Mouse (Mus musculus) liver, embryonic 11.5 days (tissue): ENCODE measurements around the gene Sv2c. TPM values are rescaled to one million over a fixed set of nuclear protein-coding genes. Genes with fewer than 3 reads are reported as not detected.

Experiments
- ATAC-seq: fragments of 200-750 bp; cut with Nextera tagmentation; replicated peaks from 2 replicates; pipeline ENCODE4 v1.8.0; 2017; ENCODE audit warnings: moderate number of reproducible peaks, mild to moderate bottlenecking, moderate TSS enrichment, moderate library complexity; ENCODE audit not compliant: low FRiP score
- DNase-seq: peaks from one replicate; pipeline ENCODE4 v3.0.0-alpha.2; 2017; ENCODE audit warnings: low spot score
- H3K27ac ChIP-seq: fragments of 300-500 bp; sonication (generic); 2 replicates; pipeline ENCODE4 v1.5.1; 2014; ENCODE audit warnings: mild to moderate bottlenecking, low read depth, low read length, control low read depth
- H3K27me3 ChIP-seq: fragments of 300-500 bp; sonication (generic); replicated peaks from 2 replicates; pipeline ENCODE4 v1.6.1; 2014; ENCODE audit warnings: low read length, mixed read lengths; ENCODE audit not compliant: control insufficient read depth, insufficient read depth
- H3K36me3 ChIP-seq: fragments of 300-500 bp; sonication (generic); 2 replicates; pipeline ENCODE4 v1.6.1; 2014; ENCODE audit warnings: mild to moderate bottlenecking, low read length, moderate library complexity, mixed read lengths; ENCODE audit not compliant: control insufficient read depth, insufficient read depth
- H3K4me1 ChIP-seq: fragments of 300-500 bp; sonication (generic); replicated peaks from 2 replicates; pipeline ENCODE4 v1.6.1; 2014; ENCODE audit warnings: low read length, mixed read lengths; ENCODE audit not compliant: control insufficient read depth, insufficient read depth
- H3K4me2 ChIP-seq: fragments of 300-500 bp; sonication (generic); 2 replicates; pipeline ENCODE4 v1.6.1; 2014; ENCODE audit warnings: mild to moderate bottlenecking, control low read depth, moderate library complexity
- H3K4me3 ChIP-seq: fragments of 300-500 bp; sonication (generic); 2 replicates; pipeline ENCODE4 v1.5.1; 2014; ENCODE audit warnings: low read depth, low read length, control low read depth
- H3K9ac ChIP-seq: fragments of 300-500 bp; sonication (generic); 2 replicates; pipeline ENCODE4 v1.6.1; 2014; ENCODE audit warnings: low read depth, low read length, control low read depth
- H3K9me3 ChIP-seq: fragments of 300-500 bp; sonication (generic); 2 replicates; pipeline ENCODE4 v1.6.1; 2016; ENCODE audit warnings: low read length, inconsistent platforms, mixed read lengths; ENCODE audit not compliant: control insufficient read depth
- WGBS: fragments of 180-500 bp; shearing (Covaris S2); extraction: QIAGEN DNeasy Blood & Tissue Kit; methylation state at CpG from one replicate; pipeline ENCODE4 v1.1.7; 2014; 5-methylcytosine and 5-hydroxymethylcytosine counted together
- polyA plus RNA-seq: library from polyadenylated mRNA; unstranded; fragments of >200 nt; fragmentation: Nextera tagmentation; extraction: Ambion mirVana; gene quantifications from 2 replicates; pipeline ENCODE4 v1.2.1, GENCODE M21; 2014

The Sv2c gene
- polyA plus RNA-seq, 1 experiment from 2014 or later, result 0.23 TPM

DNA sequence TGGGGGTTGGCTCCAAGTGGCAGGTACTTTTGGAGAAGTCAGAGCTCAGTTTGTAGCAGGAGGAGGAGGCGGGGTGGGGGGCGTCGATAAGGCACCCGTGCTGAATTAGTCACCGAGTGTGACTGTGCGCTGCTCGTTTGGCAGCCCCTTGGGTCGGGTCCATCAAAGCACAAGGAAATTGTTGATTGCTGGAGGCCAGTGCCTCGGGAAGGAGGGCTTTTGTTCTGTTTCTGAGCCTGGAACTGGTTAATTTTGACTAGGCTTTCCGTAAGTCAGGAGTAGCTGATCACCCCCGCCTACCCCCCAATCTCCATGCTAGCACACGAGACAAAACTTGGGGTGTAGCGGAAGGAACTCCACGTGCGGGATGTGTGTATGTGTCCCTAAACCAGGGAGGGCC is 456 bp upstream of the Sv2c start:
- no peak overlapping the region for H3K27ac ChIP-seq
- no peaks in the 10 kb centered on the region for H3K36me3 ChIP-seq
- peak overlapping the region; percentile 41 for H3K4me3 ChIP-seq
- peaks cover 7% of the 10 kb centered on the region; the same call in 1 of the 2 replicates for H3K4me1 ChIP-seq
- no peak for DNase-seq
- H3K9me3 ChIP-seq, result no peaks in the 10 kb centered on the region
- ATAC-seq, result no peak
- H3K4me2 ChIP-seq, result peak overlapping the region; percentile 67
- H3K27me3 ChIP-seq, result peaks cover 68% of the 10 kb centered on the region
- no peak overlapping the region for H3K9ac ChIP-seq
- 2% methylated on average over 15 of the region's 15 CpGs for WGBS

DNA sequence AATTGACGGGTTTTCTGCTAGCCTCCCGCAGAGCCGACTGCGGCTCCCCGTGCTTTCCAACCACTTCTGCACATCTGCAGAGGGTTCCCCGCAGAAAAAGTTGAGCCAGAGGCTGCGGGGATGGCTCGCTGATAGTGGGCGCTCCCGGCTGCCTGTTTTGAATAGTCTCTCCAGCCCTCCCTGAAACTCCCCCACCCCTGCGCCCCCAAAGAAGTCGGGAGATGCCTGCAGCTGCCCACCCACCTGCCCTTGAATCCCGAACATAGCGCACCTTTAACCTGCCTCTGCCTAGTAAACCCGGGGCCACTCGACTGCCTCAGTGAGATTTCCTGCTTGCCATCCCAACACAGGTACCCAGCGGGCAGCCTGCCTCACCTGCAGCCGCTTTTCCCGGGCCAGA is 466 bp downstream of the Sv2c start:
- peak; percentile 32 for DNase-seq
- Histone ChIP-seq H3K9me3 (no peaks in the 10 kb centered on the region), H3K9ac (no peak overlapping the region), H3K27me3 (peaks cover 74% of the 10 kb centered on the region), H3K4me1 (peaks cover 7% of the 10 kb centered on the region; the same call in 1 of the 2 replicates), H3K36me3 (no peaks in the 10 kb centered on the region), H3K4me2 (peak overlapping the region; percentile 67), H3K4me3 (peak overlapping the region; percentile 41), H3K27ac (no peak overlapping the region)
- WGBS, result 4% methylated on average over 19 of the region's 19 CpGs
- no peak for ATAC-seq

DNA sequence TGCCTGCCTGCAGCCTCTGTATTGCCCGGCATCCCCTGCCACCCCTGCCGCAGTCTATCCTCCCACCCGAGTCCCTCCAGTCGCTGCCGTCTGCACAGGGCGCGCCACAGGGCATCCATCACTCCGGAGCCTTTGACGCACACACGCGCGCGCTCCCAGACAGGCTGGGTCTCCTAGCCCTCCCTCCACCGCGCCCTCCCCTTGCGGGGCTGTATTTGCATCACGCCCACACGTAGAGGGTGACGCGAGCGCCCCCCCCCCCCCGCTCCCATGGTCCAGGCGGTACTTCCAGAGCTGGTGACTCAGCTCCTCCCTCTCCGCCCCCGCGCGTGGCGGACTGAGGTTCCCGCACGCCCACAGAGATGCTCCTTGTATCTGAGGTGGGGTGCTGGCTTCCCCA is 1.3 kb downstream of the Sv2c start:
- Histone ChIP-seq H3K9ac (no peak overlapping the region), H3K4me1 (peaks cover 7% of the 10 kb centered on the region; the same call in 1 of the 2 replicates), H3K4me3 (peak overlapping the region; percentile 38), H3K4me2 (peak overlapping the region; percentile 67), H3K27me3 (peaks cover 74% of the 10 kb centered on the region), H3K27ac (no peak overlapping the region), H3K9me3 (no peaks in the 10 kb centered on the region), H3K36me3 (no peaks in the 10 kb centered on the region)
- WGBS, result under 1% methylated on average over 29 of the region's 30 CpGs
- no peak for ATAC-seq
- peak; percentile 43 for DNase-seq

DNA sequence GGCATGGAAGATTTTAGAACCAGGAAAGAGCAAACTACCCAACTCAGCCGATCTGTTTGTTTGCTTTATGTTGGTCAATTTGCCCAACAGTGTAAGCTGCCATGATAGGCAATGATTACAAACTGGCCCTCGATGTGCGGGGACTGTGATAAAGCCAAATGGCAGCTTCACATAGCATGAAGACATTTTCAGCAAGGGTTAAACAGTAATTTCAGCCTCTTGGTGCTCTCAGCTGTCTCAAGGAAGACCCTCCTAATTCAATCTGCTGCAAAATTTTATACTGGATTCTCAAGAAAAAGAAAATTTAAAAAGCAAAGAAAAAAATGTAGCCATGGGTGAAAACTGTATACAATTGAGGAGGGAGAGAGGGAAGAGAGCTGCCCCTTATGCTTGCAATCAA is 3.3 kb downstream of the Sv2c start:
- no peak for DNase-seq
- Histone ChIP-seq H3K9me3 (no peaks in the 10 kb centered on the region), H3K36me3 (no peaks in the 10 kb centered on the region), H3K27ac (no peak overlapping the region), H3K4me3 (no peak overlapping the region), H3K9ac (no peak overlapping the region), H3K27me3 (peaks cover 59% of the 10 kb centered on the region), H3K4me1 (peaks cover 7% of the 10 kb centered on the region; the same call in 1 of the 2 replicates), H3K4me2 (no peak overlapping the region)
- WGBS, result 71% methylated on average over 3 of the region's 3 CpGs
- no peak for ATAC-seq

DNA sequence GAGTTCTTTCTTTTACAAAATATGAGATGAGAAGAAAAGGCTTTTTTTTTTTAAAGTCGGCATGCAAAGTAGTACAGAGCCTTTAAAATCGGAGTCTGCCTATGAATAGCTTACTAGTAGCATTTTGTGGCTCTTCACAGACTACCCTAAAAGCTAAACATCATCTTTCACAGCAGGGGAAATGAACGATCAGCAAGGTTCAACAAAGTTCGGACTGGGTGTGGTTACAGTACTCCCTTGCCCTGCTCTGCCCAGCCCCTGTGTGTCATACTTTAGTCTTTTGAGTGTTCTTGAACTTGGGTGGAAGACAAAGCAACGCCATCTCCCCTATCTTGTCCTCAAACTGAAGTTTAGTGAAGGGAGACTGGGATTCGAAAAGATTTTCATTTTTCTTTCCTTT is 5.7 kb downstream of the Sv2c start:
- ATAC-seq, result no peak
- H3K27ac ChIP-seq, result no peak overlapping the region
- H3K27me3 ChIP-seq, result peaks cover 35% of the 10 kb centered on the region
- H3K36me3 ChIP-seq, result no peaks in the 10 kb centered on the region
- no peak overlapping the region for H3K9ac ChIP-seq
- no peak overlapping the region for H3K4me3 ChIP-seq
- DNase-seq, result no peak
- WGBS, result 72% methylated on average over 6 of the region's 6 CpGs
- H3K4me2 ChIP-seq, result no peak overlapping the region
- H3K4me1 ChIP-seq, result no peaks in the 10 kb centered on the region
- no peaks in the 10 kb centered on the region for H3K9me3 ChIP-seq

DNA sequence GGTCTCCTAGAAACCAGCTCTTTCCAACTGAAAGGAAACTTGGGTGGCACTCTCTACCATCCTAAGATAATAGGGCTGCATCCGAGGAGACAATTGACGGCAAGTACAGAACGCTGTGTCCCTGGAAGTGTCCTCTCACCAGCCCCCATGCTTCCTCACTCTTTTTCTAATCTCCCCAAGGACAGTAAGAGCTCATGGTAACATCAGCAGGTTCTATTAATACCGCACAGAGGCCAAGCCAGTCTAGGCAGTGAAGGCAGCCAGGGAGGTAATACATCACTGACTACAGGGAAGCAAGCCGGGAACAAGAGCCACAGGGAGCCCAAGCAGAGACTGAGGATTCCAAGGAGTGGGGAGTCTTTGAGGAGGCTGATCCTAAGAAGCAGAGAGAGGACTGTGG is 7.4 kb downstream of the Sv2c start:
- 71% methylated on average over 5 of the region's 5 CpGs for WGBS
- H3K4me3 ChIP-seq, result no peak overlapping the region
- no peaks in the 10 kb centered on the region for H3K9me3 ChIP-seq
- H3K4me1 ChIP-seq, result no peaks in the 10 kb centered on the region
- H3K36me3 ChIP-seq, result no peaks in the 10 kb centered on the region
- no peak for ATAC-seq
- no peak overlapping the region for H3K4me2 ChIP-seq
- no peak overlapping the region for H3K9ac ChIP-seq
- no peak overlapping the region for H3K27ac ChIP-seq
- peaks cover 18% of the 10 kb centered on the region for H3K27me3 ChIP-seq
- DNase-seq, result no peak

DNA sequence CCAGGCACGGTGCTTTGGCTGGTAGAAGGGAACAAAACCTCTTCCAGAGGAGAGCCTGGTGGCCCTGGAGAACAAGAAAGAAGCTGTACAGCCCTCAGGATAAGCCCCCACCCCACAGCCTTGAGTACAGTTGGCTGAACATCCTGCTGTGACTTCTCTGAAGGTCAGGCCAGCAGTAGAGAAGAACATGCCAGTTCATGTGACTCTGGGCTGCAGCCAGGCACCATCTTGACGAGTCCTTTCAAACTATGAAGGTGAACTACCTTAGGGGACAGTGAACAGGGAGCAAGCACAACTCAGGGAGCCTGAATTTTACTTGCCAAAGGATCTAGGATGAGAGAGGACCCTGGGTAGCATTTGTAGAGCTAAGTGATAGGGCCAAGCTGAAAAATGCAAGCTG is 19.7 kb downstream of the Sv2c start:
- Histone ChIP-seq H3K27ac (no peak overlapping the region), H3K4me3 (no peak overlapping the region), H3K27me3 (no peaks in the 10 kb centered on the region), H3K4me2 (no peak overlapping the region), H3K9ac (no peak overlapping the region), H3K36me3 (no peaks in the 10 kb centered on the region), H3K4me1 (no peaks in the 10 kb centered on the region), H3K9me3 (no peaks in the 10 kb centered on the region)
- DNase-seq (no peak), ATAC-seq (no peak)
- 63% methylated on average over 2 of the region's 2 CpGs for WGBS

DNA sequence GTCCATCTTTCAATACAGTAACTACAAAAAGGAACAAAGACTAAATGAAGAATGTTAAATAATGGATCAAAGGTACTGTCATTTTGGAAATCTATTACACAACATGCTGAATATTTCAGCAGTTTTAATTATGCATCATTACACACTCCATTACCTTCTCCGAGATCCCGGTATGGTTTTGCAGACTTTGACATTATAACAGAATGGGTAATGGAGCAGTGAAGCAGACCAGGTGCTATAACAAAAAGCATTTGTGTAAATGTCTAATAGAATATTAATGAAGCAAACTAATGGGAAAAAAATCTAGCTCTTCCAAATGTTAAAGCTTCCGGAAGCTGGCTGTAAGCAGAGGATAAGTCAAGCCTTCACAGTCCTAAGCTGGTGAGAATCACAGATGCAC is 21.6 kb downstream of the Sv2c start:
- H3K27ac ChIP-seq, result no peak overlapping the region
- 92% methylated on average over 3 of the region's 3 CpGs for WGBS
- DNase-seq (no peak), ATAC-seq (no peak)
- H3K9me3 ChIP-seq, result no peaks in the 10 kb centered on the region
- H3K4me2 ChIP-seq, result no peak overlapping the region
- H3K4me3 ChIP-seq, result no peak overlapping the region
- no peak overlapping the region for H3K9ac ChIP-seq
- no peaks in the 10 kb centered on the region for H3K4me1 ChIP-seq
- H3K36me3 ChIP-seq, result no peaks in the 10 kb centered on the region
- H3K27me3 ChIP-seq, result no peaks in the 10 kb centered on the region

DNA sequence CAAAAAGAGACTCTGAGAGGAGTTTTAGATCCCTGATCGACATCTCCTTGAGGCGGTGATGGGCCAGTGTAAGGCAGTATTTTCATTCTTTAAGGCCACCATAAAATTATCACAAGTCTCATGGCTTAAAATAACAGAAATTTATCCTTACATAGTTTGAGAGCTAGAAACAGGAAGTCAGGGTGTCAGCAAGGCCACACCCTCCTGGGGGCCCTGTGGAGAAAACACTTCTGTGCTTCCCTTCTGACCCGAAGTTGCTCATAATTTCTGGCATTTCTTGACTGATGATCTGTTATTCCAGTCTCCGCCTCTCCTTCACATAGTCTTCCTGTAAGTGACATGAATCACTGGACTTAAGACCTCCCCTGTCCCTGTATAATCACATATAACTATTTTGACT is 26.0 kb downstream of the Sv2c start:
- ATAC-seq (no peak), DNase-seq (no peak)
- H3K9ac ChIP-seq, result no peak overlapping the region
- no peak overlapping the region for H3K4me2 ChIP-seq
- no peaks in the 10 kb centered on the region for H3K27me3 ChIP-seq
- H3K36me3 ChIP-seq, result no peaks in the 10 kb centered on the region
- no peaks in the 10 kb centered on the region for H3K4me1 ChIP-seq
- WGBS, result 62% methylated on average over 4 of the region's 4 CpGs
- no peak overlapping the region for H3K4me3 ChIP-seq
- H3K27ac ChIP-seq, result no peak overlapping the region
- H3K9me3 ChIP-seq, result no peaks in the 10 kb centered on the region
